Mouse (Mus musculus) heart, embryonic 15.5 days (tissue): ENCODE data around the gene Tmem144. TPM values are rescaled to one million over a fixed set of nuclear protein-coding genes. Genes with fewer than 3 reads are reported as not detected.
A peak's percentile ranks its signal among the peaks of the same experiment; 100 is the strongest.

Experiments used
- ATAC-seq: fragments of 200-750 bp; cut with Nextera tagmentation; replicated peaks from 2 replicates; pipeline ENCODE4 v1.8.0; 2017; ENCODE audit warnings: low read depth, moderate TSS enrichment; ENCODE audit not compliant: insufficient number of reproducible peaks, insufficient read depth, low FRiP score
- H3K27ac ChIP-seq: fragments of 300-500 bp; sonication (generic); 2 replicates; pipeline ENCODE4 v1.5.1; 2015; ENCODE audit warnings: mild to moderate bottlenecking, inconsistent platforms
- H3K27me3 ChIP-seq: fragments of 300-500 bp; sonication (generic); 2 replicates; pipeline ENCODE4 v1.6.1; 2015; ENCODE audit warnings: inconsistent platforms
- H3K36me3 ChIP-seq: fragments of 300-500 bp; sonication (generic); 2 replicates; pipeline ENCODE4 v1.6.1; 2015; ENCODE audit warnings: mild to moderate bottlenecking, inconsistent platforms
- H3K4me1 ChIP-seq: fragments of 300-500 bp; sonication (generic); replicated peaks from 2 replicates; pipeline ENCODE4 v1.6.1; 2015; ENCODE audit warnings: inconsistent platforms
- H3K4me2 ChIP-seq: fragments of 300-500 bp; sonication (generic); 2 replicates; pipeline ENCODE4 v1.6.1; 2015; ENCODE audit warnings: inconsistent platforms, mild to moderate bottlenecking, moderate library complexity
- H3K4me3 ChIP-seq: fragments of 300-500 bp; sonication (generic); 2 replicates; pipeline ENCODE4 v1.5.1; 2015; ENCODE audit warnings: mild to moderate bottlenecking, inconsistent platforms
- H3K9ac ChIP-seq: fragments of 300-500 bp; sonication (generic); 2 replicates; pipeline ENCODE4 v1.6.1; 2015; ENCODE audit warnings: mild to moderate bottlenecking, inconsistent platforms
- H3K9me3 ChIP-seq: fragments of 300-500 bp; sonication (generic); replicated peaks from 2 replicates; pipeline ENCODE4 v1.6.1; 2016; ENCODE audit warnings: inconsistent platforms
- WGBS: fragments of 180-500 bp; shearing (Covaris S2); methylation state at CpG from one replicate; pipeline ENCODE4 v1.1.7; 2015; ENCODE audit warnings: mixed read lengths; 5-methylcytosine and 5-hydroxymethylcytosine counted together
- polyA plus RNA-seq: library from polyadenylated mRNA; unstranded; fragments of >200 nt; fragmentation: Nextera tagmentation; extraction: Ambion mirVana; gene quantifications from 2 replicates; pipeline ENCODE4 v1.2.1, GENCODE M21; 2015

Gene Tmem144
- 8.3 and 8.9 TPM in 2 replicates for polyA plus RNA-seq

DNA sequence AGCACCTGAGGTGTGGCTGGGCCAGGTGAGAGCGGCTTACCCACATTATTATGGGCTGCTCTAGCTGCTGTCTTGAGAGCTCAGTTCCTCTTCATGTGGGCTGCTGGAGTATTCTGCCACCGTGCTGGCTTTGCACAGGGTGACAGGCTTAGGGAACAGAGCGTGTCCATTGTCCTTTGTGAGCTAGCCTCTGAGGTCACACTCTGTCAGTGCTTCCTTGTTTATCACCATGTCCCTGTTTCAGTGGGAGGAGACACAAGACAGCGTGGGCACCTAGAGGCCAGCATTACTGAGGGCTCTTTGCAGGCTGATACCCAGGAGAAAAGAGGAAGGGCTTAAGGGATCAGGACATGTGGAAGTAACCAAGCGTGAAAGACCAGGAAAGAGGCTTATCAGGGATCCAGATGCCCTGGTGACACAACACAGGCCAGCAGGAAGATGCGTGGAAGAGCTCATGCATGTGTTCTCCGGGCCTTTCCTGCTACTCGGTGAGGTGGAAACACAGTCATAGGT, at the start of gene Tmem144:
Tmem144 (minus strand) TSS at position 120 of the 513 bp plus-strand sequence.
- WGBS, result 41% methylated on average over 8 of the region's 8 CpGs
- no peaks in the 10 kb centered on the region for H3K9me3 ChIP-seq
- H3K27me3 ChIP-seq, result no peaks in the 10 kb centered on the region
- ATAC-seq, result 0 out of 2 replicates have a peak, but pooled peaks have one; percentile 39
- no peak within 1 kb of the TSS for H3K4me2 ChIP-seq
- peaks cover 13% of the 10 kb centered on the region for H3K4me1 ChIP-seq
- no peak within 1 kb of the TSS for H3K4me3 ChIP-seq
- no peak within 1 kb of the TSS for H3K9ac ChIP-seq
- H3K27ac ChIP-seq, result no peak within 1 kb of the TSS
- H3K36me3 ChIP-seq, result no peaks in the 10 kb centered on the region

DNA sequence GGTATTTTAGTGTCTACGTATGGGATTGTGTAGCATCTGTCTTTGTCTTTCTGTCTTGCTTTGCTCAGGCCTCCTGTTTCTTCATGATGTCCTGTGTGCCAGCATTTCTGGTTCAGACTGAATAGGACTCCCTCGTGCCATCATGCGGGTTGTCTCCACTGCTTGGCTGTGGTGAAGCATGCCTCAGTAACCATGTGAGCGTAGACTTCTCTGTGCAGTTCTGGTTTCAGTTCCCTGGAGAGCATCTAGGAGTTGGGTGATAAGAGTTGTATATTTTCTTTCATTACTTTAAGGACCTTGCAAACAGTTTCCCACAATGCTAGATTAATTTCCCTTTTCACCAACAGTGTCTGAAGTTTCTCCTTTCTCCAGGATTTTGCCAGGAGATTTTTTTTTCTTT, 49.2 kb upstream of the Tmem144 start:
- no peaks in the 10 kb centered on the region for H3K36me3 ChIP-seq
- ATAC-seq, result no peak
- 76% methylated on average over 4 of the region's 4 CpGs for WGBS
- no peak overlapping the region for H3K4me3 ChIP-seq
- H3K9me3 ChIP-seq, result no peaks in the 10 kb centered on the region
- no peak overlapping the region for H3K27ac ChIP-seq
- no peak overlapping the region for H3K9ac ChIP-seq
- H3K4me2 ChIP-seq, result no peak overlapping the region
- H3K4me1 ChIP-seq, result peaks cover 45% of the 10 kb centered on the region
- no peaks in the 10 kb centered on the region for H3K27me3 ChIP-seq

DNA sequence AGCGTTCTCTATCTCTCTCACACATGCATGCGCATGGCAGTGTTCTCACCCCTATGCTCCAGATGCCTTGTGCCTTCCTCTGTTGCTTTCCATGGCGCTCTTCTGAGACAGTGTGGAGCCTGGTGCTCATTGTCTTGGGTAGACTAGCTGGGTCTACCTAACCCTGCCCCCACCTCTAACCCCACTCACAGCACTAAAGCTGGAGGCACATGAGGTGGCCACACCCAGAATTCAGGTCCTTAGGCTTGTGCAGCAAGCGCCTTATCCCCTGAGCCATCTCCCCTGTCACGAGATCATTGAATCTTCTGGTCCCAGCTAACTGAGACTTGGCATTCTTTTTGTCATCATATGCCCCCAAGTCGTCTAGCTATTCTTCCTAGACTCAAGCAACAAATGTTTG, 48.7 kb upstream of the Tmem144 start:
- Histone ChIP-seq H3K9ac (no peak overlapping the region), H3K27me3 (no peaks in the 10 kb centered on the region), H3K27ac (no peak overlapping the region), H3K36me3 (no peaks in the 10 kb centered on the region), H3K4me1 (peaks cover 41% of the 10 kb centered on the region), H3K4me3 (no peak overlapping the region), H3K9me3 (no peaks in the 10 kb centered on the region), H3K4me2 (no peak overlapping the region)
- WGBS, result 87% methylated on average over 6 of the region's 6 CpGs
- no peak for ATAC-seq

- Histone ChIP-seq H3K27me3 (no peaks in the 10 kb centered on the region), H3K4me2 (no peak overlapping the region), H3K36me3 (no peaks in the 10 kb centered on the region; the same call in 1 of the 2 replicates), H3K9me3 (no peaks in the 10 kb centered on the region), H3K4me3 (no peak overlapping the region), H3K9ac (no peak overlapping the region), H3K27ac (no peak overlapping the region), H3K4me1 (peaks cover 40% of the 10 kb centered on the region)
- WGBS, result 93% methylated on average over 2 of the region's 2 CpGs
- no peak for ATAC-seq
Measured at GRCm38 (mm10) chr3:79900502-79900901, 47.9 kb upstream of the Tmem144 start.

DNA sequence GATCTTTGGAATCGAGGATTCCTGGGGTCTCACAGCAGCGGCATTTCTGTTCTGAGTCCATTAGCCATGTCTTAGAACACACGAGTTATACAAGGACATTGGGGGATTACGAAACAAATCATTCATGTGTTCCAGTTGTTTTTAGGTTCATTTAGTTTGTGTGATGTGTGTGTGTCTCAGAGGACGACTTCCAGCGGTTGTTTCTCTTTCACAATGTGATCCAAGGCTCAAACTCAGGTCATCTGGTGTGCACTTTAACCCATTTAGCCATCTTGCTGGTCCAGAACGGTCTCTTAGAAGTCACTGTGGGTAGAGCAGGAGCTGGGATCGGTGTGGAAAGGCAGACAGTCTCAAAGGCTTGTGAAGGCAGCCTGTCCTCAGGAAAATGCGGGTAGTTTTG, 47.3 kb upstream of the Tmem144 start:
- Histone ChIP-seq H3K9ac (no peak overlapping the region), H3K9me3 (no peaks in the 10 kb centered on the region), H3K27ac (no peak overlapping the region)

GRCm38 (mm10) chr3:79898514-79898913, 45.9 kb upstream of the Tmem144 start:
- no peak for ATAC-seq
- no peak overlapping the region for H3K4me2 ChIP-seq
- no peak overlapping the region for H3K4me3 ChIP-seq
- no peak overlapping the region for H3K27ac ChIP-seq
- no peaks in the 10 kb centered on the region for H3K27me3 ChIP-seq
- H3K4me1 ChIP-seq, result peaks cover 28% of the 10 kb centered on the region
- no peak overlapping the region for H3K9ac ChIP-seq
- H3K9me3 ChIP-seq, result no peaks in the 10 kb centered on the region
- peaks cover 5% of the 10 kb centered on the region; the same call in 1 of the 2 replicates for H3K36me3 ChIP-seq

More for the DNA sequence above, 47.3 kb upstream of the Tmem144 start:
- Histone ChIP-seq H3K4me3 (no peak overlapping the region), H3K4me1 (peaks cover 40% of the 10 kb centered on the region), H3K27me3 (no peaks in the 10 kb centered on the region), H3K36me3 (no peaks in the 10 kb centered on the region; the same call in 1 of the 2 replicates), H3K4me2 (no peak overlapping the region)
- no peak for ATAC-seq
- 85% methylated on average over 9 of the region's 9 CpGs for WGBS

DNA sequence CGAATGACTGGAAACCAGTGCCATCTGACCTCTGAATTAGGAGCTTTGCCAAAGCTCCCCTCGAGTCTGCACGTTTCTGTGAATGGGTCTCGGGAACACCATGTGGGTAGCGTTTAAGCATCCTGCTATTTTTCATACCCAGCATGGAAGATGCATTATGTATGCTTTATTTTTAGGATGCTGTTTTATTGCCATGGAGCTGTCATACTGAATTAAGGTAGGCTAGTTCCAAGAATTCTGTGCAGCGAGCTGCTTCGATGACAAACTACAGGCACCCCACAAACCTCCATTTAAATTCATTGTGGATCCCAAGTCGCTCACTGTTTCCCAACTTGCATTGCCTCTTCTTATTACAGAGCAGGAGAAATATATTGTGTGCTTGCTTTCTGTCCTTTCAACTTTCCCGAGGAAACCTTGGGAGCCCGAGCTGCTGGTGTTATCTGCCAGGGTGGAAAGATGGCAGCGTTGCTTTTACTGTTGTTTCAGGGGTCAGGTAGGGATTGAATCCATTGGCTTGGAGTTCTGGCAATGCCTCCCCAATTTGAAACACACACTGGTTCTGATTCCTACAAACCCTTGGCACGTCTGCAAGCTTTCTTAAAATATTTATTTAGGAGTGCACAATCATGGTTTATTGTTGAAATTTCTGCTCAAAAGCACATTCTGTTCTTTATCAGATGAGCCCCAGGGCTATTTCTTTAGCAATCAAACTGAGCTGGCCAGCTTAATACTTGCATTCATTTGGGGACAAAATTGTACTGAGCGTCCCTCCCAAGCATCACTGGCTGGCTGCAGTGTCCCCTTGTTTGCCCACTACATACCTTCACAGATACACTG, 45.2 kb upstream of the Tmem144 start:
- Histone ChIP-seq H3K9me3 (no peaks in the 10 kb centered on the region), H3K36me3 (peaks cover 5% of the 10 kb centered on the region; the same call in 1 of the 2 replicates), H3K4me2 (no peak overlapping the region), H3K4me1 (peaks cover 22% of the 10 kb centered on the region; the same call in 1 of the 2 replicates), H3K4me3 (no peak overlapping the region), H3K9ac (no peak overlapping the region), H3K27ac (0 out of 2 replicates have a peak overlapping the region, but pooled peaks have one; percentile 10), H3K27me3 (no peaks in the 10 kb centered on the region)
- no peak for ATAC-seq
- WGBS, result 65% methylated on average over 13 of the region's 13 CpGs

DNA sequence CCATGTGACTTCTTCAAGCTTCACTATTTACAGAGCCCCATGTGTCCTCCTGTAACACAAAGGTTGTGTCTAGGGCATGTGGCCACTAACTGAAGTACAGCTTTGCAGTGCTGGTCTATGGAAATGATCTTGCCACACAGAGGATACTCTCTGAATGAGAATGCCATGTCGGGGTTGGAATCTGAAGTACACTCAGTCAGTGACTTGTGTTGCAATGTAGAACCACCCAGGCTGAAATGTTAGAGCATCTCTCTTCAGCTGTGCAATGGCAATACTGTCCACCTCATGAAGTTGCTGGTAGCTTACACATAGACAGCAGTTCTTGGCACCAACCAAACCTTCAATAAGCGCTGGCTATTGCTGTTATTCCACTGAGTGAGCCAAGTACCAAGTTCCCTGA, 35.4 kb upstream of the Tmem144 start:
- Histone ChIP-seq H3K9me3 (no peaks in the 10 kb centered on the region), H3K4me3 (peak overlapping the region; percentile 59), H3K27me3 (no peaks in the 10 kb centered on the region), H3K4me2 (peak overlapping the region; percentile 75), H3K27ac (peak overlapping the region; percentile 89), H3K36me3 (0 out of 2 replicates have a peak, but pooled peaks cover 3% of the 10 kb centered on the region), H3K9ac (peak overlapping the region; percentile 64), H3K4me1 (peaks cover 30% of the 10 kb centered on the region)
- ATAC-seq, result no peak
- 49% methylated on average over 2 of the region's 2 CpGs for WGBS

DNA sequence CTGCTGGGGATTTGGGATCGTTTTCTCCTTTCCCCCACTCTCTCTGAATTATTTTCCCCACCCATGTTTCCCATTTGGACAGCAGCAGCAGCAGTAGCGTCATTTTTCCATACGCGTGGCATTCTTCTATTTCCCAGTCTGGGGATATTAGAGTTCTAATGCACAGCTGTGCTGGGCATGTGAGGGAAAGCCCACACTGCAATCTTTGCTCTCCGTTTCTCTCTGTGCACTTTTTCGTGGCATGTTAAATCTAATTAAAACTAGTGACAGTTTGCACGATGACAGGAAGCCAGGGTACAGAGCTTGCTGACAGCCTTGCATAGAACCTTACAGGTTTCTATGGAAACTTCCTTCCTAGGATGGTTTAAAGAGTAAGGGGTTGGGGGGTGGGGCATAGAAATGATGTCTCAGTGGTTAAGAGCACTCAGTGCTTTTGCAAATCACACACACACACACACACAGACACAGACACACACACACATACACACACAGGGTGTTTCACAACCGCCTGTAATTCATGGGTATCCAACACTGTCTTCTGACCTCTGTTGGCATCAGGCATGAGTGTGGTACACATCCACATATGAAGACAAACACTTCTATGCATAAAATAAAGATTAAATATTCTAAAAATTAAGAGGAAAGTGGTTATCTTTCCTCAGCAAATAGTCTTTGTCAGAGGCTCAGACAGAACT, 34.7 kb upstream of the Tmem144 start:
- H3K27me3 ChIP-seq, result no peaks in the 10 kb centered on the region
- 31% methylated on average over 8 of the region's 8 CpGs for WGBS
- H3K9me3 ChIP-seq, result no peaks in the 10 kb centered on the region
- H3K4me2 ChIP-seq, result peak overlapping the region; percentile 75
- ATAC-seq, result no peak
- H3K9ac ChIP-seq, result peak overlapping the region; percentile 64
- H3K4me1 ChIP-seq, result peaks cover 30% of the 10 kb centered on the region
- peak overlapping the region; percentile 59 for H3K4me3 ChIP-seq
- 0 out of 2 replicates have a peak, but pooled peaks cover 3% of the 10 kb centered on the region for H3K36me3 ChIP-seq
- peak overlapping the region; percentile 89 for H3K27ac ChIP-seq

GRCm38 (mm10) chr3:79886357-79887091, 34.0 kb upstream of the Tmem144 start:
- Histone ChIP-seq H3K4me1 (peaks cover 27% of the 10 kb centered on the region), H3K27ac (peak overlapping the region; percentile 89), H3K36me3 (no peaks in the 10 kb centered on the region), H3K9ac (peak overlapping the region; percentile 64), H3K27me3 (no peaks in the 10 kb centered on the region), H3K4me3 (peak overlapping the region; percentile 59), H3K4me2 (peak overlapping the region; percentile 75), H3K9me3 (no peaks in the 10 kb centered on the region)
- peak; percentile 40; the same call in 1 of the 2 replicates for ATAC-seq
- 60% methylated on average over 23 of the region's 23 CpGs for WGBS
